Mouse (Mus musculus) cerebellum, adult 11 months (tissue): Measurements from ENCODE around the gene Rasgef1b.
"Not testable (repeated sequence)": the region's sequence is repeated elsewhere in the genome, so short reads cannot be mapped to it uniquely, and the experiment has no call there.

Source experiments
- DNase-seq: peaks from one replicate; pipeline ENCODE4 v3.0.0; 2022

The Rasgef1b gene

GRCm38 (mm10) chr5:99238150-99238549 lies 490.7 kb downstream of the Rasgef1b start:
- DNase-seq: no peak

DNA sequence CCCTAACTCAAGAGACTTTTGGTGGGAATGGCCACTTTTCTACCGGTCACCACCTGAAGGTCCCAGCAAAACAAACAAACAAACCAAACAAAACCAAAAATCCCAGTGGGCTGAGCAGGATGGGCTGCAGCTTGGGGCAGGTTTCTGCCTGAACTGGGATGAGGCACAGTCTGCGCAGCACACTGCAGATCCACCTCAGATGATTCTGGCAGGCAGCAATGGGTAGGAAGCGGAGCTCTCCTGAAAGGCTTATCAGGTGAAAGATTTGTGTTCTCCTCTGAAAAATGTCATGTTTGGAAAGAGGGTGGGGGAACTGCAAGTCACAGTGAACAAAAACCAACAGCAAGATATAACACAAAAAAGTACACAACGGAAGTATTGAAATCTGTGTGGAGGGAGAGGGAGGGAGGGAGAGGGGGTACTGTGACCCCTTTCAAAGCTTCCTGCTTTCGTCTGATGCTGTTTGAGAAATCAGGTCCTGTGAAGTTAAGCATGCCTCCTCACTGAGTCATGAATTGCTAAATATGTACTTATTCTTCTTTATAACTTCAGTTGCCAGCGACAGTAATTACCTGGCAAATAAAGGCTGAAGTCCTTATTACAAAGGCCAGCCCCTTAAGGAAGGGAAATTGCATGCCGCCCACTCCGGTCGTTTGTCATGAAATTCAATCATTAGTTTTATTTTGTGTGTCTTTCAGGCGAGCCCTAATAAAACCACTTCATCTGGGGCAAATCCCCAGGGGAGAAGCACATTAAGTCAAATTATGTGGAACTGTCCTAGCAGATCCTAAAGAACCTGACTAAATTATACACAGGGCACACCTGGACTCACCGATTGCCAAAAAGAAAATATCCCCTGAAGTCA lies 491.7 kb downstream of the Rasgef1b start:
- no peak for DNase-seq

- no peak for DNase-seq
Measured at GRCm38 (mm10) chr5:99236431-99236830, 492.4 kb downstream of the Rasgef1b start.

DNA sequence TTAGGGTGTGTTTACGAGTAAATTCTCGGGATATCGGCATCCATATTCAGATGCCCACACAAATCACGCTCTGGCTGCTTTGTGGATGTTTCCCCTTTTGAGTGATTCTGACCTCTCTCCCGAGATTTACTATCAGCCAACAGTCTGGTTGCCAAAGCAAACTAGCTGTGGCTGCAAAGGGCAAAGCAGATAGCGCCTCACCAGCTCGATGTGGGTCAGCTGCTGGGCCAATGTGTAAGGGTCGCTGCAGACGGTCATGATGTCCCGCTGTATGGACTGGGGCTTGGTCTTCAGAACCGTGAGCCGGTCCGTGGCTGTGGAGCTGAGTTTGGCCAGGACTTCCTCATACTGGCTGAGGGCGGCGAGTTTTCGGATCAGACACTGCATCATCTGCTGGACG lies 494.6 kb downstream of the Rasgef1b start:
- no peak for DNase-seq

DNA sequence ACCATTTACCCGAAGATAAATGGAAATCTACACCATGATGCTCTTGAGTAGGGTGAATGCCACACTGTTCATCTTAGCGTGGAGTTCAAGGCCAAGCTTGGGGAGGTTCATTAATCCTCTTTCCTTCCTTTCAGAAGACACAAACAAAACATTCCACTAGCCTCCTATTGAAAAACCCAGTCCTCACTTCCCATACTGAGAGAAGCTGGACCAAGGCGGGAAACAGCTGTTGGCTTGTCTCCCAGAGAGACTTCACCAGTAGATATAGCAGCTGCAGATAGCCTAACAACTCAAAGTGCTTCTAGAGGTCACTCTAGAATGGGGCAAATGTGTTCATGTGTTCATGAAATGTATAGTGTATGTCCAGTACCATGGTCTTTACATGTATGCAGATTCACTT lies 495.7 kb downstream of the Rasgef1b start:
- no peak for DNase-seq

GRCm38 (mm10) chr5:99232410-99232809 lies 496.5 kb downstream of the Rasgef1b start:
- no peak for DNase-seq

- no peak for DNase-seq
Measured at GRCm38 (mm10) chr5:99230476-99230875, 498.4 kb downstream of the Rasgef1b start.

DNA sequence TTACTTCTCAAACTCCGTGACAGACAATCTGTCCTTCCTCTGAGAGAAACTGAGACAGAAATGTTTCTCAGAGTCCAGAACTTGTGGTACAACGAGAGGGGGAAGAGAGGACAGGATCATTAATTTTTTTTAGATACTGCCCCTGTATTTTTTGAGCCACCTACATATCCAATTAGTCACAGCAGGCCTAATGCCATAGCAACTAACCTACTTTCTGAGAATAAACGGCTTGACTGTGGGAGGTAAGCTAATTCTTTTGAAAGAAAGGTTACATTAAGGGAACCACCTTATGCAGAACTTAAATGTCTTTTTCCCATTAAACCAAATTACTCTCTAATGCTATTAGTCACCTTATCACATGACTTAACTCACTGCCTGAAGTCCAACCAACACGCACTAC lies 501.5 kb downstream of the Rasgef1b start:
- DNase-seq: no peak

DNA sequence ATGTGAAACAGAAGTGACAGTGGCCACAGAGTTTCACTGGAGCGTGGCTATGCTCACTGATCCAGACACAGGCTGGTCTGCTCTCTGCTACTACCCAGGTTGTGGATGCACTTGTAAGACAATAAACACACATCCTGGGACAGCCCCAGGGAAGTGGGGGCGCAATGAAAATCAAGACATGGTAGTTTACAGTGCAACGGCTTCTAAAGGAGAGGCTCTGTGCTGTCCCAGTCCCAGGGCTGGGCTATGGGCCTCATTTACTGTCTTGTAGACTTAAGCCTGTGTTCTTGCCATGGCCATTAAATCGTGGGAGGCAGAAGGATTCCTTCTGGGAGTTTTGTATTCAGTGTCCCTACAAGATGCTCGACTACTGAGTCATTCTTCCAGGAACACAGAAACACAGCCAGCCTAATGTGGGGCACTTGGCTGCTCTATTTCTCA lies 504.3 kb downstream of the Rasgef1b start:
- no peak for DNase-seq

GRCm38 (mm10) chr5:99223869-99224498 lies 504.9 kb downstream of the Rasgef1b start:
- DNase-seq: no peak

GRCm38 (mm10) chr5:99218385-99218784 lies 510.5 kb downstream of the Rasgef1b start:
- DNase-seq: no peak

DNA sequence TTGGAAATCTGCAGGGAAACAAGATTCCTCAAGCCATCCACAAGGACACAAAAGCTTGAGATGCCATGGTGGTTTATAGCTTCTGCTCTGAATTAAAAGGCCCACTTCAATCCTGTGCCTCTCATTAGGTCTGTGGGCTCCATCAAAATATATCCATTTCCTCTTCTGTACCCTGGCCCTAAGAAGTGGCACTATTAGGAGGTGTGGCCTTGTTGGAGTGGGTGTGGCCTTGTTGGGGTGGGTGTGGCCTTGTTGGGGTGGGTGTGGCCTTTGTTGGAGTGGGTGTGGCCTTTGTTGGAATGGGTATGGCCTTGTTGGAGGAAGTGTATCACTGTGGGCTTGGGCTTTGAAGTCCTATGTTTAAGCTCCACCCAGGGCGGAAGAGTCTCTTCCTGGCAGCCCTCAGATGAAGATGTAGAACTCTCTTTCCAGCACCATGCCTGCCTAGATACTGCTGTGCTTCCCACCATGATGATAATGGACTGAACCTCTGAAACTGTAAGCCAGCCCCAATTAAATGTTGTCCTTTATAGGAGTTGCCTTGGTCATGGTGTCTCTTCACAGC lies 512.2 kb downstream of the Rasgef1b start:
- DNase-seq: not testable (repeated sequence)

DNA sequence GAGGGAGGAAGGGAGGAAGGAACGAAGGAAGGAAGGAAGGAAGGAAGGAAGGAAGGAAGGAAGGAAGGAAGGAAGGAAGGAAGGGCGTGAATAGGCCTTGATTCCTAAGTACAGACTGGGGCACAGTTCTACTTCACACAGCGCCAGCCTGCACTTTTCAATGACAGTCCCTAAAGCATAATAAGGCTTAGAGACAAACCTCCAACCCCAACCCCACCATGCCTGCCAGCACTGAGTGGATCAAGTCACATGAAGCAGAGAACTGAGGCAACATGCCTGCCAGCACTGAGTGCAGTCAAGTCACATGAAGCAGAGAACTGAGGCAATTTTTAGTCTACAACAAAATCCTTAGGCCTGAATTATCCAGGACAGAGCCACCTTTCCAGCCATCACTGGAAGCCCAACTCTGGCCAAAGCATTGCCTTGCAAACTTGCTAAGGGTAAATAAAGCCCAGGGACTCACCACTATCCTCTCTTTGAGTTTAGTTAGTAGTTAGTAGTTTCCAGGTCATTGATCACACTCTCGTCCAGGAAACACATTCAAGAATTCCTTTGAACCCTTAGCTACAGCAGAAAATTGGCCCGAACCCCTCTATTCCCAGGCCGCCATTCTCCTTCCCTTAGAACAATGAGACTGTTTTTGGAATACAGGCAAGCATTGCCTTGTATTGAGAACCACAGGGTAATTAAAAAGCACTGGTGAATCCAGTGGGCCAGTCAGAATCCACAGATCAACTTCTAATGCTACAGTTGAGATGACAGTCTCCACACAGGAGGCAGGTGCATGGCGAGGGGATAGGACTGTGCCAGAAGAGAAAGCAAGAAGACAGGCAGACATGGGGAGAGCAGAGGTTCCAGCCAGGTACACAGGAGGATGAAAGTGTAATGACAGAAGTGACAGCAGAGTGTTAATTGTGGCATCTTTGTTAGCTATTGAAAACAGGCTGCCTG lies 513.4 kb downstream of the Rasgef1b start:
- no peak for DNase-seq

GRCm38 (mm10) chr5:99214400-99214799 lies 514.5 kb downstream of the Rasgef1b start:
- DNase-seq: no peak

- no peak for DNase-seq
Measured at GRCm38 (mm10) chr5:99213211-99213610, 515.7 kb downstream of the Rasgef1b start.

DNA sequence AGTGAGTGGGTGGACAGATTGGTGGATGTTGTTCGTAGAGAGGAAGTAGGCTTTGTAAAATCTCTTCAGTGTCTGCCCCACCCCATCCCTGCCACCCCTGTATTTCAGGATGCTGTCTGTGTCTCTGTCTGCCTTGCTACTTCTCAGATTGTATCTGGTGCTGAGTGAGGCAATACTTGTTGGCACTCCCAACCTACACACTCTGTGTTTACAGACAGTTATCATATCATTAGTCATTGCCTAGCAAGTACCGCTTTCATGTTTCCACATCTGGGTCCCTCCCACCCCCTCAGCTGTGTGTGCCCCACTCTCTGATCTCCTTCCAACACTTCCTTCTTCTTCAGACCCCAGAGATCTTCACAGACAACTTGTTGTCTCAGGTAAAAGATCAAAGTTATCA lies 525.4 kb downstream of the Rasgef1b start:
- DNase-seq: no peak

- peak; percentile 32 for DNase-seq
Measured at GRCm38 (mm10) chr5:99202074-99202837, 526.6 kb downstream of the Rasgef1b start.

- DNase-seq: no peak
Measured at GRCm38 (mm10) chr5:99195436-99195835, 533.4 kb downstream of the Rasgef1b start.

DNA sequence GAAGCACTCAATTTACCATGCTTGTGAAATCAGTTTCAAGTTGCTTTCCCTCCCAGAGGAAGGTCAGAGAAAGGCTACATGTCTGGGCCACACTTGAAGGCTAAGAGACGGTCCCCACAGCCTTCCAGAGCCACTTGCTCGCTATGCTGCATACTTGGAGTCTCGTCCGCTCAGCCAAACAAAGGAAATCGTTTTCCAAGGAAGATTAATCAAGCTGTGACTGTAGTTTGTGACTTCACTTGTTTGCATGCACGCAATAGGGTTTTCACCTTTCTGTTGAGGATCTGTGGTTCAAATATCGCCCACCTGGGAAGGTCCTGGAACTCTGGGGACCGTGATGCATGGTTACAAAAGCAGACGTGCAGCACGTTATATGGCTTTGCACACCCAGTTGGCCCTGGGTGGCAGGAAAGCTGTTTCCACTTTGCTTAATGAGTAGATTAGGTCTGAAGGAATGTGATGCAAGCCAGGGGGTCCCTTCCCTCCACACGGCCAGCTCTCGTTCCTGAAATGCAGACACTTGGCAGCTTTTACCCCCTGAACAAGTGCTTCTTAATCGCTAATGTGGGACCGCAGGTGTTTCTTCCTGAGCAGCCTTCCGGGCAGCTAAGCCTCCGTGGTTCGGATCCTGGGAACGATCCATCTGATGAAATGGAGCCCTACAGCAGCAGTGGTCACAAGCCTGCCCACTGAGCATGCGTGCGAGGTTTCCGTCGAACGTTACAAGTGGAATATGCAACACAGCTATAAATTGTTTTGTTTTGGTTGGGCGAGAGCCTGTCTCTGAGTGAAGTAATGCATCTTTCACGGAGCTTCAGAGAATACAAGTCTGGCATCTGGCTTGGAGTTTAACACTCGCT lies 537.7 kb downstream of the Rasgef1b start:
- DNase-seq: no peak

DNA sequence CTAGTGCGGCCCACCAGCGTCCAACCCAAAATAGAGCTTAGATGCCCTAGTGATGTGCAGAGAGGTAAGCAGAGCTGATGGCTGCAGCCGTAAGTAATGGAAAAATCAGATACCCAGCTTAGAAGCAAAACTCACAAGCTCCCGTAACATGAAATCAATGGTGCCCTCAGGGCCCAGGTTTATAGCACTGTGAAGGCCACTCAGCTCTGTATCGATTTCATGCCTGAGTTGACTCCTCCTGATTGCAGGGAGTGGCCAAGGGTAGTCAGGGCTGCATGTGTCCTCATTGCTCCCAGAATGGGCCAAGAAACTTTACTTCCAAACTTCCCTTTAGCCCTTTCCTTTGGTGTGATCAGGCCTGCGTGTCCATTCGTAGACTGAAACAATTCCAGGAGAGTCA lies 545.2 kb downstream of the Rasgef1b start:
- no peak for DNase-seq
